Mouse (Mus musculus) adrenal gland (tissue): ENCODE results near the gene Mybphl.

Experiments used
- intact Hi-C: fragments of 180-260 bp; cut with DNase I; formaldehyde crosslinking; loops from one replicate; pipeline ENCODE4 v1.15.1; 2025

Mybphl gene

GRCm38 (mm10) chr3:108409656-108410358 is 45.1 kb downstream of the Mybphl start:
- intact Hi-C loops = loop anchor here (10.0 kb wide), 1 partner anchor 225 kb away; no protein-coding TSS in a partner anchor

GRCm38 (mm10) chr3:108410359-108410714 is 45.6 kb downstream of the Mybphl start:
- intact Hi-C loops = no loop called here

- intact Hi-C loops = no loop called here
These were observed 46.5 kb downstream of the Mybphl start for GRCm38 (mm10) chr3:108411026-108411753.

GRCm38 (mm10) chr3:108411754-108412121 is 47.0 kb downstream of the Mybphl start:
- intact Hi-C loops = no loop called here

GRCm38 (mm10) chr3:108413634-108414360 is 49.1 kb downstream of the Mybphl start:
- intact Hi-C loops = no loop called here

- intact Hi-C loops = no loop called here
These were observed 50.4 kb downstream of the Mybphl start, which contains the start of gene Celsr2 for GRCm38 (mm10) chr3:108414857-108415830. Gene Celsr2 (minus strand): TSS chr3:108415552.

GRCm38 (mm10) chr3:108415831-108416223 is 51.1 kb downstream of the Mybphl start:
- intact Hi-C loops = no loop called here

GRCm38 (mm10) chr3:108423006-108423405 is 58.3 kb downstream of the Mybphl start:
- intact Hi-C loops = no loop called here

- intact Hi-C loops = no loop called here
These were observed 59.4 kb downstream of the Mybphl start for GRCm38 (mm10) chr3:108423844-108424801.

- intact Hi-C loops = no loop called here
These were observed 60.4 kb downstream of the Mybphl start for GRCm38 (mm10) chr3:108424944-108425623.

GRCm38 (mm10) chr3:108425624-108426018 is 60.9 kb downstream of the Mybphl start:
- intact Hi-C loops = no loop called here
